Mouse (Mus musculus) C3H10T1/2 (cell line): ENCODE measurements around the gene Sirpa. TPM values are rescaled to one million over a fixed set of nuclear protein-coding genes. Genes with fewer than 3 reads are reported as not detected.

Source experiments
- polyA plus RNA-seq, 2 experiments: library from polyadenylated mRNA; unstranded; fragments of >200 nt; fragmentation: generic; extraction: Trizol; gene quantifications; one replicate each; pipeline ENCODE4 v1.2.1; 2012; ENCODE audit warnings: missing spikeins in 2 of 2

Sirpa gene
- 10 to 100 TPM in 1 of 2 experiments, 1 to 10 TPM in 1; 6.5 to 38.2 TPM for polyA plus RNA-seq

GRCm38 (mm10) chr2:129592459-129593140, at the start of gene Sirpa:
Gene Sirpa (plus strand): TSS chr2:129592835.

Other genes starting within 250 kb of the Sirpa start
- gene Il1b, start 221.7 kb upstream of the Sirpa start, polyA plus RNA-seq = not detected
- gene F830045P16Rik, start 56.2 kb upstream of the Sirpa start, polyA plus RNA-seq = not detected
- not detected for gene Pdyn, start 107.0 kb downstream of the Sirpa start, polyA plus RNA-seq
- 1 to 10 TPM; 2.2 to 7.1 TPM for gene Stk35, start 207.7 kb downstream of the Sirpa start, polyA plus RNA-seq